Mouse (Mus musculus): ENCODE results near the gene 4933407L21Rik.
"Not testable (repeated sequence)": the region's sequence is repeated elsewhere in the genome, so short reads cannot be mapped to it uniquely, and the experiment has no call there.

Gene 4933407L21Rik

GRCm38 (mm10) chr1:85959889-85960276 lies 31.6 kb downstream of the 4933407L21Rik start:
- DNase-seq (ENCODE audit: low spot score in 2 of 2): no peak

- DNase-seq (ENCODE audit: low spot score in 2 of 2): peak in 1 of 2 experiments; percentile 20
These were observed 32.6 kb downstream of the 4933407L21Rik start, which contains the start of gene Gpr55 for GRCm38 (mm10) chr1:85960873-85961272. TSS of gene Gpr55 (minus strand) at chr1:85961007.

- no peak for DNase-seq (ENCODE audit: low spot score in 2 of 2)
These were observed 33.8 kb downstream of the 4933407L21Rik start for GRCm38 (mm10) chr1:85962081-85962480.

GRCm38 (mm10) chr1:85965856-85966255 lies 37.6 kb downstream of the 4933407L21Rik start:
- DNase-seq (ENCODE audit: low spot score in 2 of 2): no peak

- no peak for DNase-seq (ENCODE audit: low spot score in 2 of 2)
These were observed 40.8 kb downstream of the 4933407L21Rik start for GRCm38 (mm10) chr1:85969081-85969480.

GRCm38 (mm10) chr1:85969519-85969918 lies 41.2 kb downstream of the 4933407L21Rik start:
- no peak for DNase-seq (ENCODE audit: low spot score in 2 of 2)

GRCm38 (mm10) chr1:85971070-85971469 lies 42.8 kb downstream of the 4933407L21Rik start:
- no peak for DNase-seq (ENCODE audit: low spot score in 2 of 2)

GRCm38 (mm10) chr1:85972341-85972740 lies 44.1 kb downstream of the 4933407L21Rik start:
- no peak for DNase-seq (ENCODE audit: low spot score in 2 of 2)

- DNase-seq (ENCODE audit: low spot score in 2 of 2): no peak
These were observed 45.2 kb downstream of the 4933407L21Rik start for GRCm38 (mm10) chr1:85973468-85973877.

- DNase-seq (ENCODE audit: low spot score in 2 of 2): no peak
These were observed 49.4 kb downstream of the 4933407L21Rik start for GRCm38 (mm10) chr1:85977709-85978108.

- DNase-seq (ENCODE audit: low spot score in 2 of 2): no peak
These were observed 53.6 kb downstream of the 4933407L21Rik start for GRCm38 (mm10) chr1:85981738-85982357.

- DNase-seq (ENCODE audit: low spot score in 2 of 2): no peak
These were observed 57.5 kb downstream of the 4933407L21Rik start for GRCm38 (mm10) chr1:85985784-85986183.

- no peak for DNase-seq (ENCODE audit: low spot score in 2 of 2)
These were observed 60.1 kb downstream of the 4933407L21Rik start for GRCm38 (mm10) chr1:85988351-85988750.

GRCm38 (mm10) chr1:85988882-85989281 lies 60.6 kb downstream of the 4933407L21Rik start:
- DNase-seq (ENCODE audit: low spot score in 2 of 2): not testable (repeated sequence)

All from thymus, postnatal 10 days (tissue).